Mouse (Mus musculus) limb, embryonic 10.5 days (tissue): Measurements from ENCODE around the gene Cftr. TPM values are rescaled to one million over a fixed set of nuclear protein-coding genes. Genes with fewer than 3 reads are reported as not detected.

ENCODE experiments used
- DNase-seq: peaks from one replicate; pipeline ENCODE4 v3.0.0-alpha.2; 2017; ENCODE audit warnings: low spot score
- H3K27ac ChIP-seq: fragments of 300-500 bp; sonication (generic); 2 replicates; pipeline ENCODE4 v1.5.1; 2016; ENCODE audit warnings: mild to moderate bottlenecking
- H3K27me3 ChIP-seq: fragments of 300-500 bp; sonication (generic); 2 replicates; pipeline ENCODE4 v1.6.1; 2016; ENCODE audit warnings: low read depth, mild to moderate bottlenecking; ENCODE audit not compliant: poor library complexity, severe bottlenecking
- H3K36me3 ChIP-seq: fragments of 300-500 bp; sonication (generic); 2 replicates; pipeline ENCODE4 v1.6.1; 2016; ENCODE audit warnings: mild to moderate bottlenecking, moderate library complexity
- H3K4me1 ChIP-seq: fragments of 300-500 bp; sonication (generic); 2 replicates; pipeline ENCODE4 v1.6.1; 2016
- H3K4me3 ChIP-seq: fragments of 300-500 bp; sonication (generic); 2 replicates; pipeline ENCODE4 v1.5.1; 2016; ENCODE audit warnings: mild to moderate bottlenecking, moderate library complexity
- H3K9me3 ChIP-seq: fragments of 300-500 bp; sonication (generic); replicated peaks from 2 replicates; pipeline ENCODE4 v1.6.1; 2016; ENCODE audit warnings: mild to moderate bottlenecking
- WGBS: fragments of 180-500 bp; shearing (Covaris S2); methylation state at CpG from one replicate; pipeline ENCODE4 v1.1.7; 2016; 5-methylcytosine and 5-hydroxymethylcytosine counted together
- polyA plus RNA-seq: library from polyadenylated mRNA; unstranded; fragments of >200 nt; fragmentation: Nextera tagmentation; extraction: Ambion mirVana; gene quantifications from 2 replicates; pipeline ENCODE4 v1.2.1, GENCODE M21; 2016

The Cftr gene
- 0.05 and 0.08 TPM in 2 replicates for polyA plus RNA-seq

DNA sequence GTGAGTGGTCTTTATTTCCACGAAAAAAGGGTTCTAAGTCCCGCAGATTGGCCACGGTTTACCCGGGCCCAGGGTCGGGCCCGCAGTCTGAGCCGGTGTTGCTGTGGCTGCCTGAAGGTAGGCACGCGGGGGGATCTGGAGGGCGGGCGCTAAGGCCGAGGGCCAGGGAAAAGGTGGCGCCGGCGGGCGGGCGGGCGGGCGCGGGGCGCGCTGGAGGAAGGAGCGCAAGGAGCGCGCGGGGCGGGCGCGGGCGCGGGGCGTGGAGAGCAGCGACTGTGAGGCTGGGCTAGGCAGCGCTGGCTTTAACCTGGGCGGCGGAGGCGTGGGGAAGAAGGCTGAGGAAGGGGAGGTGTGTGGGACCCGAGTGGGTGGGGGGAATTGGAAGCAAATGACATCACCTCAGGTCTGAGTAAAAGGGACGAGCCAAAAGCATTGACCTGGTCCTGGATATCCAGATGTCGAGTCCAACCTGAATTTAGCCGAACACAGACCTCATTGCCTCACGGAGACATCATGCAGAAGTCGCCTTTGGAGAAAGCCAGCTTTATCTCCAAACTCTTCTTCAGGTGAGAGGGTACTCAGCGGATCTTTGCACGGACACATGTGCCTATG lies at the start of gene Cftr:
Cftr (plus strand) TSS at position 377 of the 612 bp plus-strand sequence.
- DNase-seq, result peak; percentile 68
- H3K27ac ChIP-seq, result peak within 1 kb of the TSS; percentile 76
- no peaks in the 10 kb centered on the region for H3K9me3 ChIP-seq
- H3K4me3 ChIP-seq, result peak within 1 kb of the TSS; percentile 62
- H3K4me1 ChIP-seq, result peaks cover 6% of the 10 kb centered on the region; the same call in 1 of the 2 replicates
- H3K36me3 ChIP-seq, result no peaks in the 10 kb centered on the region
- peaks cover 30% of the 10 kb centered on the region for H3K27me3 ChIP-seq
- WGBS, result 3% methylated on average over 42 of the region's 45 CpGs

DNA sequence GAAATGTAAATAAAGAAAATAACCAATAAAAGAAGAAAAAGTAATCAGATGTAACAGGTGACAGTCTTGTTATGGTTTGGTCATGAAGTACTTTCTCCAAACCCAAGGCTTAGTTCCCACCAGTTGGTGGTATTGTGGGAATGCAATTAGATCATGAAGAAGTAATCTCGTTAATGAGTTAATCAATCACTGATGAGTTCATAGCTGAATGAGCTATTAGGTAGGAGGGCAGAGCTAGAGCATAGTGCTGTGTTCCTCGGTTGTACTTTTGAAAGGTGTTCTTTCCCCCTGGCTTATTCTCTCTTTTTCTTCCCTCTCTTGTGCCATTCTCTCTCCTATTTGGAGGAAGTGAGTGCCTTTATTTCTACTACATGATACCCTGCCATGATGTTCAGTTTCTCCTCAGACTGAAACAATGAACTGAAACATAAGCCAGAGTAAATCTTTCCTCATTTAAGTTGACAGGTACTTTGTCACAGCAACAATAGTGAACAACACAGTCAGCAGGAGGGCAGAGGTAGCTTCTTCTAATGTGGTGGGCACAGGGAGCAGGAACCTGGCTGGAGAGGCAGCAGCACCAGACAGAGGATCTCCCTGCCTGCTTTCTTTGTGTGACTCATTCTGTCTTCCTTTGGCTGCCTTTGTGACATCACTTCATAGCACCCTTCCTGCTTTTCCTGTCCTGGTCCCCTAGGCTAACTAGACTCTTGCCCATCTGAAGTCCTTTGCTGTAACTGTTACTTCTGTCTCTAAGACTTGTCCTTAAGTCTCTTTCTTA lies 43.1 kb upstream of the Cftr start:
- Histone ChIP-seq H3K4me1 (no peaks in the 10 kb centered on the region), H3K9me3 (no peaks in the 10 kb centered on the region), H3K27me3 (no peaks in the 10 kb centered on the region), H3K4me3 (no peak overlapping the region), H3K27ac (no peak overlapping the region), H3K36me3 (no peaks in the 10 kb centered on the region)
- no peak for DNase-seq
- 81% methylated on average over 2 of the region's 2 CpGs for WGBS

DNA sequence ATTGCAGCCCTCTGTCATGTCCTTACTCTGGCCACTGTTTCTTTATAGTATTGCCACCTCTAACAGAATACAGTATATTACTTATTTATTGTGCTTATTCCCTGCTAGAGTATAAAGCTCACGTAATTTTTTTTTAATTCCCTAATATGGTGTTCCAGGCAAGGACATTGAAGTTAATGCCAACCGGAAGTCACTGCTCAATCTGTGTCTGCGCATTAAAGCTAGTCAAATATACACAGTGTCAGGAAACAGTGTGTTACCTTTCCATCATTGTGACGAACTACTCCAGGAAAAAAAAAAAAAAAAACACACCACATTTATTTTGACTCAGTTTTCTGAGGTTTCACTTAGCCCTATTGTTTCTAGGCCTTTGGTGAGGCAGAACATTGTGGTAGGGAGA lies 42.4 kb upstream of the Cftr start:
- Histone ChIP-seq H3K27me3 (no peaks in the 10 kb centered on the region), H3K27ac (no peak overlapping the region), H3K4me1 (no peaks in the 10 kb centered on the region), H3K4me3 (no peak overlapping the region), H3K9me3 (no peaks in the 10 kb centered on the region), H3K36me3 (no peaks in the 10 kb centered on the region)
- no peak for DNase-seq
- 84% methylated on average over 4 of the region's 4 CpGs for WGBS

DNA sequence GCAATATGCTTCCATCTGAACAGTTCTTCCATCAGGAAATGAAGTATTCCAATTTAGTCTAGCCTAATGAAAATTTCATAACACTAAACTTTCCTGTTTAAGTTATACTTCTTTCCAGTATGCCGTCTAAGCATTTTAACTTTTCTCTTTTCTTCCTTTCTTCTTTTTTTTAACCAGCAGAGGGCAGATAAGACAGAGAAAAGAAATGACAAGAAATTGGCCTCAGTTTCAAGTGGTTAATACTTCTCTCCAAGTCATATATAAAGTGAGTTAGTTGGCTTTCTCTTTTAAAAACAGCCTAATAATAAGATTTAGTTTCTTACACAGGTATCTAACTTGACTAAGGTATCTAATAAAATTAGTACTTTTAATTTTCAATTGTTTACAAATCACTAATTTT lies 35.2 kb upstream of the Cftr start:
- no peak overlapping the region for H3K27ac ChIP-seq
- no peaks in the 10 kb centered on the region for H3K9me3 ChIP-seq
- no peaks in the 10 kb centered on the region for H3K36me3 ChIP-seq
- no peaks in the 10 kb centered on the region for H3K4me1 ChIP-seq
- H3K4me3 ChIP-seq, result no peak overlapping the region
- H3K27me3 ChIP-seq, result no peaks in the 10 kb centered on the region
- no peak for DNase-seq
- 52% methylated on average over 1 of the region's 1 CpGs for WGBS

DNA sequence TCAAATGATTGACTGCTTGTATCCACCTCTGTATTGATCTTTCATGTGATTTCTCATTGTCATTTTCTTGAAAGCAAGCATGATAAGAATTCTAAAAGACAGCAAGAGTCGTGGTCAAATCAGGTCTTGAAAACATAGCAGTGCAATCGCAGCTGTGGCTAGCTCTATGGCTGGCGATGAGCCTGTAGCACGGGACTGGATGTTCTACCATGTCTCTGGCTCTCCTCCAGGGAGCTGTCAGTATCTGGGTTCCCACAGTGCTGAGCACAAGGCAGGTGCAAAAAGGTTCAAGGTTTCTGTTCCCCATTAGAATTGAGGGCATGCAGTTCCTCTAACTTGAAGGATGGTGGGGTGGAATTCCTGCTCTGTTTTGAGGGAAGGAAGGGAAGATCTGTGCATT lies 17.5 kb upstream of the Cftr start:
- no peak overlapping the region for H3K27ac ChIP-seq

DNA sequence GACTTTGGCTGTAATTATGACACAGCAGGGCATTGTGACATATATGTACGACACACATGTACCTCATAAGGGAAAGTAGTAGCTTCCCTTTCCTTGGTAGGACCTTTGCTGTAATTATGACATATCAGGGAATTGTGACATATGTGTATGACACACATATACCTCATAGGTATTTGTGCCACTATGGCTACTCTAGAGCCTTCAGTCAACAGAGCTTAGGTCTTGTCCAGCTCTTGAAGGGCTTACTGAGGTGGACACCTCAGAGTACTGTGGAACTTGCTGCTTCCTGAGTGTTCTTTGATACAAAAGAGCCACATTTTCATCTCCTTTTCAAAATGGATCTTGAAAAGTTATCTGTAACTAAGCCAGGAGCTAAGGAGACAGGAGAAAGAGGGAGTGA lies 869 bp upstream of the Cftr start:
- H3K4me3 ChIP-seq, result no peak overlapping the region

More for the DNA sequence above, 17.5 kb upstream of the Cftr start:
- DNase-seq, result no peak
- 86% methylated on average over 4 of the region's 4 CpGs for WGBS
- no peaks in the 10 kb centered on the region for H3K27me3 ChIP-seq
- H3K9me3 ChIP-seq, result no peaks in the 10 kb centered on the region
- no peaks in the 10 kb centered on the region for H3K36me3 ChIP-seq
- no peak overlapping the region for H3K4me3 ChIP-seq
- H3K4me1 ChIP-seq, result no peaks in the 10 kb centered on the region

DNA sequence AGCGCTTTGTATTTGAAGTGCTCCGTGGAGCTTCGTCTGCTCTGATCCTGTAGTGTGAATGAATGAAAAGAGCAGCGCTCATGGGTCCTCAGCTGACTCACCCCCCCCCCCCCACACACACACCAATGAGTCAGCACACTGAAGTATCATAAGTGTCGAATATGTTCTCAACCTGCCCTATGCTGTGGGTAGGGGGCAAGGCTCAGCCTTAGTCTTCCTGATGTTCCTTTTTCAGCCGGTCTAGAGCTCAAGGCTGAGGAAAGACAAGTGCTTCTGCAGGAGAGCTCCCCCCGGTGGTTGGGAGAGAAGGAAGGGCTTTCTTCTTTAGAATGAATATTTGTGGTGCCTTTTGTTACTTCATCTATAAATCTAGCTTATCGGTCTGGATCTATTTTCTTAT lies 1.1 kb downstream of the Cftr start:
- Histone ChIP-seq H3K4me1 (peaks cover 6% of the 10 kb centered on the region; the same call in 1 of the 2 replicates), H3K9me3 (no peaks in the 10 kb centered on the region), H3K27me3 (peaks cover 30% of the 10 kb centered on the region), H3K27ac (no peak overlapping the region), H3K4me3 (no peak overlapping the region), H3K36me3 (no peaks in the 10 kb centered on the region)
- WGBS, result 61% methylated on average over 8 of the region's 8 CpGs
- DNase-seq, result peak; percentile 31

More for the DNA sequence above, 869 bp upstream of the Cftr start:
- no peaks in the 10 kb centered on the region for H3K36me3 ChIP-seq
- H3K27me3 ChIP-seq, result peaks cover 30% of the 10 kb centered on the region
- H3K27ac ChIP-seq, result no peak overlapping the region
- 84% methylated on average over 1 of the region's 1 CpGs for WGBS
- DNase-seq, result no peak
- no peaks in the 10 kb centered on the region for H3K9me3 ChIP-seq
- H3K4me1 ChIP-seq, result peaks cover 6% of the 10 kb centered on the region; the same call in 1 of the 2 replicates

DNA sequence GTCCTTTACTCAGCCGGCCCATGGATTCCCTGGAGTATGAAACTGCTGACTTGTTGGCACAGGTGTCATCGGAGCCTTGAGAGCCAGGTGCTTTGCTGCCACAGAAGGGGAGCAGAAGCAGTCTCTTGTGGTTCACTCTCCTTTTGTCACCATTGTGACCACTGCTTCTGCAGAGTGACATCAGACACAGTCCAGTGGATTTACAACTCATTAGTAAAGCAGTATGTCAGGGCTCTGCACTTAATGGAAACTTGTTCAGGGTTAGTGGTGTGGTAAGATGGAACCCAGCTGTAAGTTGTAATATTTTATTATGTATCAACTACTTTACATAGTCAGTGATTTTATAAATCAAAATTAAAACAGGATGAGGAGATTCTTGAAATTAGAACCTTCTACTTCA lies 7.0 kb downstream of the Cftr start:
- WGBS, result 82% methylated on average over 2 of the region's 2 CpGs
- no peaks in the 10 kb centered on the region for H3K4me1 ChIP-seq
- H3K27me3 ChIP-seq, result 0 out of 2 replicates have a peak, but pooled peaks cover under 1% of the 10 kb centered on the region
- no peaks in the 10 kb centered on the region for H3K36me3 ChIP-seq
- H3K9me3 ChIP-seq, result no peaks in the 10 kb centered on the region
- no peak for DNase-seq
- no peak overlapping the region for H3K4me3 ChIP-seq
- no peak overlapping the region for H3K27ac ChIP-seq

DNA sequence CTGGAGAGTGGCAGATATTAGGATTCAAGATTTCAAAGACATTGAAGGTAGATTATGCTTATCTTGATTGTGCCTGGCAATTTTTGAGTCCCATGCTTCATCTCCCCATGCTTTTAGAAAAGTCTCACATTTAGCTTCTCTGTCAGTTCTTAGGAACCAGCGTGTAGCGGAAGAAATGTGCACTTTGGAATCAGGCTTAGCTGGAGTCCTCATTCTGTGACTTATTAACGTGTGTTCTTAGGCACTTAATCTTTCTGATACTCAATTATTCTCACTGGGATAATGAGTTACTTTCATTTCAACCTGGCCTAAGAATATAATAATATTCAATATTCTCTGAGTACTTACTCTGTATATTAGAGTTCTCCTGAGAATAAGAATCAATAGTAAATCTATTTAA lies 10.2 kb downstream of the Cftr start:
- no peaks in the 10 kb centered on the region for H3K27me3 ChIP-seq
- no peak overlapping the region for H3K4me3 ChIP-seq
- H3K9me3 ChIP-seq, result no peaks in the 10 kb centered on the region
- no peaks in the 10 kb centered on the region for H3K4me1 ChIP-seq
- H3K36me3 ChIP-seq, result no peaks in the 10 kb centered on the region
- no peak for DNase-seq
- whole genome bisulfite sequencing, result 82% methylated on average over 3 of the region's 3 CpGs
- no peak overlapping the region for H3K27ac ChIP-seq

DNA sequence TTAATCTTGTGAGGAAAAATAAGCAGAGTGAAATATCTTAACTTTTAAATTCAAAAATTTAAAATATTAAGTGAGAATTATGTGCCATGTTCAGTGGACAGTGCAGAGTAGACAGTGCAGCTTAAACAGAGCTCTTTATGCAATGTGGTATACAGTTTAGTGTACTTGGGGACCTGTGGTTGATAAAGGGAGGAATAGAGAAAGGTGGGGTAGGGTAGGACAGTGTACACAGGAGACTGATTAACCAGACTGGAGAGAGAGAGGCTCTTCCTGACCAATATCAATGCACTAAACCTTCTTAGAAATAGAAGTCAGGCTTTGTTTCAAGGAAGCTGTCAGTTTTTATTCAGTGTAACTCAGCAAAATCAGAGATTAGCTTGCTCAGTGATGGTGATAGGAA lies 12.4 kb downstream of the Cftr start:
- no peaks in the 10 kb centered on the region for H3K27me3 ChIP-seq
- no peak overlapping the region for H3K27ac ChIP-seq
- no peak for DNase-seq
- no peaks in the 10 kb centered on the region for H3K36me3 ChIP-seq
- H3K9me3 ChIP-seq, result no peaks in the 10 kb centered on the region
- H3K4me1 ChIP-seq, result no peaks in the 10 kb centered on the region
- H3K4me3 ChIP-seq, result no peak overlapping the region

DNA sequence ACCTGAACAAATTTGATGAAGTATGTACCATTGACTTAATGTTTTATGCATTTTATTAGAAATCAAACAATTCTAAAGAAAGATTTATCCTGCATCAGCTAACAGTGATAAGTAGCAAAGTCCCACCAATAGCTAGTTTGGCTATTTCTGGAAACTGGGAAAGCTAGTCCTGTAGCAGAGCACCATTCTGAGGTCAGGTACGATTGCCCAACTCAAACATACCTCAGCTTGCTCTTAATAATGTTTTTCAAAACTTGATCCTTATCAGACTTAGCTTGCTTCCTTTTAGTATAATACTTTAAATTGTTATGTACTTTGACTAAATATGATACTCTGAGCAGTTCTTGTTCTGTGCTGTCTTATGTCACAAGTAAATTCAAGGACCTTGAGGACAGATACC lies 50.2 kb downstream of the Cftr start:
- H3K9me3 ChIP-seq, result no peaks in the 10 kb centered on the region
- H3K27ac ChIP-seq, result no peak overlapping the region
- DNase-seq, result no peak
- H3K36me3 ChIP-seq, result no peaks in the 10 kb centered on the region
- H3K4me3 ChIP-seq, result no peak overlapping the region
- 90% methylated on average over 1 of the region's 1 CpGs for whole genome bisulfite sequencing
- H3K27me3 ChIP-seq, result no peaks in the 10 kb centered on the region
- no peaks in the 10 kb centered on the region for H3K4me1 ChIP-seq

DNA sequence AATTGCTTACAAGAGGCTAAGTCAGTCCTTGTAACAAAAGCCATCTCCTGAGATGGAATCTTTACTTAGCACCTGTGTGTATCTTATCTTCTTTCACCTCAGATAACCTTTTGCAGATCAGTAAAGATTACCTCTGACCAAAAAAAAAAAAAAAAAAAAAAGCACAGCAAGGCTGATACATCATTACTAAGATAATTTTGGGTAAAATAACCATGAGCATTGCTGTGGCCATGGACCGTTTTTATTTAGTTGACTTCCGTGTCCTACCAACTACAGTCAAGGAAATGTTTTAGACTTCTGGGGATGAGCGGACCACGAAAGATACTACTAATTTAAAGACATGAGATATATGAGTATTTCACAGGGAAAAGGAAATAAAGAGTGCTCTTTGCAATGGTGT lies 52.7 kb downstream of the Cftr start:
- DNase-seq, result no peak
- H3K36me3 ChIP-seq, result no peaks in the 10 kb centered on the region
- H3K4me1 ChIP-seq, result no peaks in the 10 kb centered on the region
- no peaks in the 10 kb centered on the region for H3K27me3 ChIP-seq
- 95% methylated on average over 4 of the region's 4 CpGs for WGBS
- no peak overlapping the region for H3K27ac ChIP-seq
- H3K4me3 ChIP-seq, result no peak overlapping the region
- H3K9me3 ChIP-seq, result no peaks in the 10 kb centered on the region

DNA sequence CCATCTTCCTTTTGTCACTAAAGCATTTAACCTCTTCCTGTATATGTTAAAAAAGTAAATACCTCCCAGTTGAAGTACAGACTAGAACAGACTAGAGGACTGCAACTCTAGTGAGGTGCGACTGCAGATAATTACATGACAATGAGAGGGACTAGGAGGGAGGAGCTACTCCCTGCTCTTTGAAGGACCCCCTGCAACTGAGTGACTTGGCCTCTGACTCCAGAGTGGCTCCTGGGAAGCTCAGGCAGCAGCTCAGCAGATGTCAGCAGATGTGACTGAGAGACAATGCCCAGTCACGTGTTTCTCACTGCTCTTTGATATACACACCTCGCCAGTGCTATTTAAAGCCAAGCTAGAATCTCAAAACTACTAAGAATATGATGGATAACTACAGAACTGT lies 54.7 kb downstream of the Cftr start:
- DNase-seq, result no peak
- Histone ChIP-seq H3K27ac (no peak overlapping the region), H3K27me3 (no peaks in the 10 kb centered on the region), H3K9me3 (no peaks in the 10 kb centered on the region), H3K36me3 (no peaks in the 10 kb centered on the region), H3K4me3 (no peak overlapping the region), H3K4me1 (no peaks in the 10 kb centered on the region)
- WGBS, result 10% methylated on average over 3 of the region's 3 CpGs
